Mouse (Mus musculus) activated CD4-positive, CD25-positive, alpha-beta regulatory T cell, adult 4 months (primary cell): ENCODE results near the gene Olfr975. TPM values are rescaled to one million over a fixed set of nuclear protein-coding genes. Genes with fewer than 3 reads are reported as not detected.
"Not testable (repeated sequence)": the region's sequence is repeated elsewhere in the genome, so short reads cannot be mapped to it uniquely, and the experiment has no call there.

Source experiments
- ATAC-seq: one replicate; pipeline ENCODE4 v1.8.0; 2017
- polyA plus RNA-seq, 2 experiments: library from polyadenylated mRNA; unstranded; fragments of 100-300 nt; shearing (Covaris generic); gene quantifications; one replicate each; pipeline ENCODE4 v1.2.1; 2017

Olfr975 gene
- not detected for polyA plus RNA-seq

DNA sequence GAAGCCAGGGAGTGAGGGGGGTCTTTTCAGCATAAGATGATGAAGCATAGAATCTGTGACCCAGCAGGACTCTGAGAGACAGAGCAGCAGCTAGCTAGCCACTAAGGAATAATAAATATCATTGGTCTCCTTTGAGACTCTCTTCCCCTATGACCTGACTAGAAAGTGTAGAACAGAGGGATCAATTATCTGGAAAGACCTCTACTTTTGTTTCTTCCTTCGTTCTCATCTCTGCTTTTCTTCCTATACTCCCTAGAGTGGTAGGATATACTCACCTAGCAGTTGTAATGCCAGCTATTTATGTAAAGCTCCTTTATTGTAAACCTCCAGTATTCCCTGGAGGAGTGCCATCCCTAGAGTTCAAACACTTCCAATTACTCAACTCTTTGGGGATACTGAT lies at the start of gene Olfr975:
Olfr975 (minus strand) TSS at position 101 of the 400 bp plus-strand sequence.
- ATAC-seq = no peak

DNA sequence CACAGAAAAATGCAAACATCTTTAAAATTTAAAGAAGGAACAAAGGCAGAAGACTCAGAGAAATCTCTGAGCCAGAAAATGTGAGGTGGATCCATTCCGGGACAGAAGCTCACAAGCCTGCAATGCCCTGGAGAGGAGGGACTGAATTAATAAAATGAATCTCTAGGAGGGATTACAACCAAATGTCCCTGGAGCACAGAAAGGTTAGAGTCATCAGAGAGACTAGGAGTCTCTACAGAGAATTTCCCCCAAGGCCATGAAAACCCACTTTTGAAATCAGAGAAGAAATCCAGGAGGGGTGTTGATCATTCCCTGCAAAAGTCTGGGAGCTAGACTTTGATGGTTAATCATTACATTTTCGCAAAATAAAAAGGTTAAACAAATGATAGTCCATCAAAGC lies 40.0 kb upstream of the Olfr975 start, which contains the start of gene Olfr978:
Olfr978 (plus strand) TSS at position 301 of the 400 bp plus-strand sequence.
- no peak for ATAC-seq

DNA sequence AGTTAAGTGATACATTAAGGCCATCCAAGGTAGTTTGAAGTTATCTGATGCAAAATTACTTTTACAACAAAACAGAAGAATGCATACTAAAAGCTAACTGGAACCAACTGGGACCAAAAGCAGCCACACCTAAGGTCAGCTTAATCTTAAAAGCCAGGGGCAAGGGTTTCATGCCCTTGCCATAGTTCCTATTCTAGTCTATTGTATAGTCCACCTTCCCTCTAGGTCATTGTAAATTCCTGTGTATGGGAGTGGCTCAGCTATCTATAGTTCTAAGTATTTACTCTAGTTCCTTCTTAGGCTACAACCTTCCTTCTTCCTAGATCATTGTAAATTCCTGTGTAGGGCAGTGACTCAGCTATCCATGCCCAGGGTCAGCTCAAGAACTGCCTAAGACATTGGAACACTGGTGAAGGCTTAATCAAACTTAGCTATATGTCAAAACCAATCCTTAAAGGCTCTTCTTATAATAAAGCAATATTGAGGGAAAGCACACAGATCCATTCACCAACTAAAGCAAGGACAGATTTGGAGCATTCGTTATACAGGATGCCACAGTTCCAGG lies 24.8 kb upstream of the Olfr975 start:
- ATAC-seq = not testable (repeated sequence)

DNA sequence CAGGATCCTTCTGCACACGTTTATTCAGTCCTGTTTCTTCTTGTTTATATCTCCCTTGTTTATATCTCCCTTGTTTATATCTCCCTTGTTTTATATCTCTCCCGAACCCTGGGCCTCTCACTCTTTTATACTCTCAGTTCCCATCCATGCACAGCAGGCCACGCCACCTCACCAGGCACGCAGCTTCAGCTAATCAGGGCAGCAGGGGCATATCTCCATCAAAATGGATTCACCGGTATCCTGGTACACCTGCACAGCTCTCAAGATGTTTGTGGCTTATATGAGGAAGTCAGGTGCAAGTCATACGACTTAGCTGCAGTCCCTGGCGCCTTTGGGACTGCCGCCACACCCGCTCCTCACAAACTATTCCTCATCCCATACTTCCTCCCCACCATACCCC lies 9.2 kb upstream of the Olfr975 start, which contains the start of gene Olfr976:
Olfr976 (minus strand) TSS at position 101 of the 400 bp plus-strand sequence.
- not testable (repeated sequence) for ATAC-seq

- no peak for ATAC-seq
Observed at GRCm38 (mm10) chr9:39937201-39937600, 14.6 kb downstream of the Olfr975 start, which contains the start of gene Olfr974. Olfr974 (plus strand) TSS chr9:39937501.

DNA sequence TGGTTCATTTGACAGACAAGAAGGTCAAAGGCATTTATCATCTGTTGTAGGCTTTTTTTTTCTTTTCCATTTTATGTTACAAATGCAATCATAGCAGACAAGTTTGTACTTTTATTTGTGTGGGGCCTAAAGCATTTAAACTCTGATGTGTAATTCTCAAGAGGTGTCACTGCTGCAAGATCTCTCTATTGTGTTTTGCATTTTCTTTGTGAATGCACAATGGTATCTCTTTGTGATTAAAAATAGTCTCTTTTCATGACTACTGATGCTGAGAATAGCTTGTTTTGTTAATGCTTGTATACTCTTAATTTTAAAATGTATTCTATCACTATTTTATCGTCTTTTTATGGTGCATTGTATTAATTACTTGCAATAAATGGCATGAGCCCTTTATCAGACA lies 23.0 kb downstream of the Olfr975 start:
- ATAC-seq = not testable (repeated sequence)

DNA sequence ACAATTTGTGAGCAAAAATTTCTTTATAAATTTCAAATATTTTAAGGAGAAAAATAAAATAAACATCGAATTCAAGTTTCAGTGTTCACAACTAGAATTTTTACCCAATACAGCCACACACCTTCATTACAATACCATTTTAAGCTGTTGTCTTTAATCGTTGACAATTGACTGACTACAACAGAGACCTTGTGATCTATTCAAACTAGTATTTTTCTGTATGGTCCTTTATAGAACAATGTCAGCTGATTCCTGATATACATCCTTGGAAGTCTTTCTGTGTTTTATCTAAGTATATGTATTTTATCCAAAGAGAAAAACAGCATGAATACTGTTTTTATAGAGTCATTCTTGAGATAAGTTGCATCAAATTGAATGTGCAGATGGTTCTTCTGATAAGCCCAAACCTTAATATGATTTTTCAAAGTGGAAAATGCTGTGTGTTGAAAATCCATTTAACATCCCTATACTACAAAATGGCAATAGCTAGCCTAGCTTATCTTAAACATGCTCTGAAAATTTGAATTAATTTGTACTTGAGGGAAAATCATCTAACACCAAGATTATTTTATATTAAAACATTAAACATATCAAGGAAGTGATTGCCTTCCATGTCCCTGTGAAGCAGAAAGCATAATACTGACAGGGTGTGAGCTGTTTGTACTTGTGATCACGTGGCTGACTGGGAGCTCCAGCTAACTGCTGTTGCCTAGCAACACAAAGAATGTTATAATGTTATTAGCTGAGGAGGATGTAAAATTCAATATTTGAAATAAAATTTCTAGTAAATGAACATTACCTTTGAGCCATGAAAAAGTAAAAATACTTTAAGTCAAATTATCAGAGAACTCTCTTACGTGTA lies 23.6 kb downstream of the Olfr975 start:
- not testable (repeated sequence) for ATAC-seq

- no peak for ATAC-seq
Observed at GRCm38 (mm10) chr9:39909939-39910338, 41.9 kb downstream of the Olfr975 start.

DNA sequence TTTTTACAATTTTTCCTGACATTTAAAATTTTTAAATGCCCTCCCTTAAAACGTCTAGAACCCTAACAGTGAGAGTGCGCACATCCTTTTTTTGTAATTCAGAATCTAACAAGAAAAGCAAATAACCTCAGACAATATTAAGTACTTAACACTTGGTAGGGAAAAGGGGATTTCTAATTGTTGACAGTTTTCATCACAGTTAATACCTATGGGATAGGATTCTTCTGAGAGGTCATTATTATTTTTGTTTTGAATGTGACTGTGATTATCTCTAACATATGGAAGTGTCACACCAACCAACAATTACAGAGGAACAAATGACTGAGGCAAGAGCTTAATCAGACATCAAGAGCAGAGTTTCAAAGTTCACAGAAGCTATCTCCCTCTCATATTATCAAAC lies 44.8 kb downstream of the Olfr975 start, which contains the start of gene Olfr229:
Olfr229 (plus strand) TSS at position 301 of the 400 bp plus-strand sequence.
- no peak for ATAC-seq

- no peak for ATAC-seq
Observed at GRCm38 (mm10) chr9:39905106-39905505, 46.7 kb downstream of the Olfr975 start.

Other genes starting within 250 kb of the Olfr975 start
- under 1 TPM in 1 of 2 experiments, not detected in 1; 0.44 TPM for gene Olfr149, start 244.9 kb downstream of the Olfr975 start, polyA plus RNA-seq
- gene Olfr965, start 240.7 kb downstream of the Olfr975 start, polyA plus RNA-seq = not detected
- gene Olfr150, start 221.1 kb downstream of the Olfr975 start, polyA plus RNA-seq = not detected
- not detected for gene Olfr967, start 205.8 kb downstream of the Olfr975 start, polyA plus RNA-seq
- gene Olfr968, start 168.8 kb downstream of the Olfr975 start, polyA plus RNA-seq = not detected
- not detected for gene Olfr969, start 161.1 kb downstream of the Olfr975 start, polyA plus RNA-seq
- gene Olfr970, start 143.2 kb downstream of the Olfr975 start, polyA plus RNA-seq = not detected
- not detected for gene Olfr971, start 115.2 kb downstream of the Olfr975 start, polyA plus RNA-seq
- gene Olfr972, start 85.6 kb downstream of the Olfr975 start, polyA plus RNA-seq = not detected
- gene Olfr229, start 44.7 kb downstream of the Olfr975 start, polyA plus RNA-seq = not detected
- gene Olfr974, start 14.5 kb downstream of the Olfr975 start, polyA plus RNA-seq = under 1 TPM in 1 of 2 experiments, not detected in 1; 0.24 TPM
- not detected for gene Olfr976, start 9.1 kb upstream of the Olfr975 start, polyA plus RNA-seq
- gene Olfr978, start 40.1 kb upstream of the Olfr975 start, polyA plus RNA-seq = not detected
- gene Olfr979, start 51.4 kb upstream of the Olfr975 start, polyA plus RNA-seq = not detected
- gene Olfr980, start 57.5 kb upstream of the Olfr975 start, polyA plus RNA-seq = not detected
- not detected for gene Olfr981, start 69.4 kb upstream of the Olfr975 start, polyA plus RNA-seq
- gene Olfr982, start 121.8 kb upstream of the Olfr975 start, polyA plus RNA-seq = not detected
- gene Olfr983, start 141.5 kb upstream of the Olfr975 start, polyA plus RNA-seq = not detected
- gene Olfr984, start 162.2 kb upstream of the Olfr975 start, polyA plus RNA-seq = under 1 TPM in 1 of 2 experiments, not detected in 1; 0.08 TPM
- gene Olfr985, start 178.1 kb upstream of the Olfr975 start, polyA plus RNA-seq = not detected
- not detected for gene Tmem225, start 196.1 kb upstream of the Olfr975 start, polyA plus RNA-seq
- under 1 TPM in 1 of 2 experiments, not detected in 1; 0.11 TPM for gene Olfr986, start 228.9 kb upstream of the Olfr975 start, polyA plus RNA-seq
- 1 to 10 TPM in 1 of 2 experiments, under 1 TPM in 1; 0.79 to 1.3 TPM for gene Zfp202, start 240.3 kb upstream of the Olfr975 start, polyA plus RNA-seq